Mouse (Mus musculus) hematopoietic stem cell, adult 5-6 weeks (primary cell): ENCODE results near the gene Tmem132c. TPM values are rescaled to one million over a fixed set of nuclear protein-coding genes. Genes with fewer than 3 reads are reported as not detected.

Source experiments
- ATAC-seq, 2 experiments: fragments of 125-278 bp in 1 of 2; replicated peaks in 1 of 2; 2 replicates each; pipeline ENCODE4 v1.8.0; 2016 to 2017; ENCODE audit warnings: inconsistent platforms in 2 of 2, mild to moderate bottlenecking in 2 of 2, moderate number of reproducible peaks in 2 of 2, low read depth in 1 of 2, moderate TSS enrichment in 1 of 2; ENCODE audit not compliant: low FRiP score in 2 of 2, poor library complexity in 2 of 2, severe bottlenecking in 2 of 2, insufficient read depth in 1 of 2, low TSS enrichment in 1 of 2
- total RNA-seq: library from RNA; stranded (forward); fragments of 172-1452, 232-1000 nt; gene quantifications from 2 replicates; pipeline ENCODE4 v1.2.3, GENCODE M21; 2017

Tmem132c gene
- total RNA-seq, 1 experiment from 2014 or later, result not detected

GRCm38 (mm10) chr5:127438639-127439038, 197.0 kb downstream of the Tmem132c start:
- ATAC-seq, result no peak

- ATAC-seq, result no peak
Observed at GRCm38 (mm10) chr5:127441963-127442362, 200.4 kb downstream of the Tmem132c start.

GRCm38 (mm10) chr5:127453580-127453979, 212.0 kb downstream of the Tmem132c start:
- peak in 1 of 2 experiments; percentile 53; a peak in 1 of 4 replicates for ATAC-seq

GRCm38 (mm10) chr5:127454068-127454467, 212.5 kb downstream of the Tmem132c start:
- ATAC-seq, result no peak

- ATAC-seq, result no peak
Observed at GRCm38 (mm10) chr5:127456076-127456475, 214.5 kb downstream of the Tmem132c start.

- no peak for ATAC-seq
Observed at GRCm38 (mm10) chr5:127468151-127468550, 226.5 kb downstream of the Tmem132c start.

- ATAC-seq, result no peak
Observed at GRCm38 (mm10) chr5:127470351-127470750, 228.7 kb downstream of the Tmem132c start.

GRCm38 (mm10) chr5:127471902-127472301, 230.3 kb downstream of the Tmem132c start:
- ATAC-seq, result no peak

- no peak for ATAC-seq
Observed at GRCm38 (mm10) chr5:127473706-127474105, 232.1 kb downstream of the Tmem132c start.

- ATAC-seq, result no peak
Observed at GRCm38 (mm10) chr5:127474856-127475255, 233.2 kb downstream of the Tmem132c start.

GRCm38 (mm10) chr5:127477790-127478189, 236.2 kb downstream of the Tmem132c start:
- no peak for ATAC-seq

- ATAC-seq, result no peak
Observed at GRCm38 (mm10) chr5:127478322-127478721, 236.7 kb downstream of the Tmem132c start.

GRCm38 (mm10) chr5:127480931-127481330, 239.3 kb downstream of the Tmem132c start:
- ATAC-seq, result no peak

- ATAC-seq, result no peak
Observed at GRCm38 (mm10) chr5:127481416-127481815, 239.8 kb downstream of the Tmem132c start.

GRCm38 (mm10) chr5:127482342-127482741, 240.7 kb downstream of the Tmem132c start:
- peak; percentile 16 to 39; a peak in 2 of 4 replicates for ATAC-seq

GRCm38 (mm10) chr5:127483955-127484659, 242.5 kb downstream of the Tmem132c start:
- ATAC-seq, result peak; percentile 23 to 24; a peak in 1 of 4 replicates

GRCm38 (mm10) chr5:127484813-127485486, 243.3 kb downstream of the Tmem132c start:
- peak; percentile 88 to 95 for ATAC-seq

GRCm38 (mm10) chr5:127487190-127487589, 245.6 kb downstream of the Tmem132c start:
- ATAC-seq, result no peak

- no peak for ATAC-seq
Observed at GRCm38 (mm10) chr5:127488666-127489065, 247.1 kb downstream of the Tmem132c start.
